Mouse (Mus musculus) embryonic facial prominence, embryonic 15.5 days (tissue): ENCODE data around the gene Epha4. TPM values are rescaled to one million over a fixed set of nuclear protein-coding genes. Genes with fewer than 3 reads are reported as not detected.

ENCODE experiments used
- ATAC-seq: fragments of 200-750 bp; cut with Nextera tagmentation; 2 replicates; pipeline ENCODE4 v1.8.0; 2017; ENCODE audit warnings: low read depth, moderate TSS enrichment; ENCODE audit not compliant: insufficient number of reproducible peaks, low FRiP score, low TSS enrichment
- H3K27ac ChIP-seq: fragments of 300-500 bp; sonication (generic); replicated peaks from 2 replicates; pipeline ENCODE4 v1.5.1; 2015; ENCODE audit warnings: mild to moderate bottlenecking, inconsistent platforms
- H3K27me3 ChIP-seq: fragments of 300-500 bp; sonication (generic); 2 replicates; pipeline ENCODE4 v1.6.1; 2015; ENCODE audit warnings: inconsistent platforms
- H3K36me3 ChIP-seq: fragments of 300-500 bp; sonication (generic); 2 replicates; pipeline ENCODE4 v1.6.1; 2015; ENCODE audit warnings: mild to moderate bottlenecking, inconsistent platforms
- H3K4me1 ChIP-seq: fragments of 300-500 bp; sonication (generic); 2 replicates; pipeline ENCODE4 v1.6.1; 2015; ENCODE audit warnings: inconsistent platforms
- H3K4me2 ChIP-seq: fragments of 300-500 bp; sonication (generic); replicated peaks from 2 replicates; pipeline ENCODE4 v1.6.1; 2015; ENCODE audit warnings: mild to moderate bottlenecking, inconsistent platforms
- H3K4me3 ChIP-seq: fragments of 300-500 bp; sonication (generic); replicated peaks from 2 replicates; pipeline ENCODE4 v1.5.1; 2015; ENCODE audit warnings: mild to moderate bottlenecking, inconsistent platforms
- H3K9ac ChIP-seq: fragments of 300-500 bp; sonication (generic); 2 replicates; pipeline ENCODE4 v1.6.1; 2015; ENCODE audit warnings: inconsistent platforms
- H3K9me3 ChIP-seq: fragments of 300-500 bp; sonication (generic); replicated peaks from 2 replicates; pipeline ENCODE4 v1.6.1; 2016; ENCODE audit warnings: inconsistent platforms
- WGBS: fragments of 180-500 bp; shearing (Covaris S2); methylation state at CpG from one replicate; pipeline ENCODE4 v1.1.7; 2015; 5-methylcytosine and 5-hydroxymethylcytosine counted together
- polyA plus RNA-seq: library from polyadenylated mRNA; unstranded; fragments of >200 nt; fragmentation: Nextera tagmentation; extraction: Ambion mirVana; gene quantifications from 2 replicates; pipeline ENCODE4 v1.2.1, GENCODE M21; 2015

Gene Epha4
- polyA plus RNA-seq, 1 experiment from 2014 or later, result 38.2 TPM

DNA sequence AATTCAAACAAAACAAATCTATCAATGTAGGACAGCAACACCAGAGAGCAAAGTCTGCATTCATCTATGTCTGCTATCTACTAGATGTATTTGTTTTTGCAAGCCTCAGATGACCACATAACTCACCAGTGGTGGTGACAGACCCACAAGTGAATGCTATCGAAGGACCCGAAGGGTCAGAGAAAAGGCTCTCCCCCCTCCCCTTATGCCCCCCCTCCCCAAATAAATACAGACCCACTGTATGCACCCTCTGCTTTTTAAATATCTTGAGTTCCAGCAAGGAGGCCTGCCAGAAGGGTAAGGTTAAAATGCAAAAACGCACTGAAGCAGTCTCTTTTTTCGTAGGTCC is 2.9 kb downstream of the Epha4 start:
- 0 out of 2 replicates have a peak overlapping the region, but pooled peaks have one; percentile 72 for H3K9ac ChIP-seq
- no peak for ATAC-seq
- H3K9me3 ChIP-seq, result no peaks in the 10 kb centered on the region
- H3K27ac ChIP-seq, result peak overlapping the region; percentile 63
- peak overlapping the region; percentile 87 for H3K4me2 ChIP-seq
- H3K4me3 ChIP-seq, result peak overlapping the region; percentile 70
- WGBS, result 23% methylated on average over 4 of the region's 4 CpGs
- no peaks in the 10 kb centered on the region for H3K27me3 ChIP-seq
- peaks cover 37% of the 10 kb centered on the region for H3K4me1 ChIP-seq
- H3K36me3 ChIP-seq, result peaks cover 7% of the 10 kb centered on the region; the same call in 1 of the 2 replicates

DNA sequence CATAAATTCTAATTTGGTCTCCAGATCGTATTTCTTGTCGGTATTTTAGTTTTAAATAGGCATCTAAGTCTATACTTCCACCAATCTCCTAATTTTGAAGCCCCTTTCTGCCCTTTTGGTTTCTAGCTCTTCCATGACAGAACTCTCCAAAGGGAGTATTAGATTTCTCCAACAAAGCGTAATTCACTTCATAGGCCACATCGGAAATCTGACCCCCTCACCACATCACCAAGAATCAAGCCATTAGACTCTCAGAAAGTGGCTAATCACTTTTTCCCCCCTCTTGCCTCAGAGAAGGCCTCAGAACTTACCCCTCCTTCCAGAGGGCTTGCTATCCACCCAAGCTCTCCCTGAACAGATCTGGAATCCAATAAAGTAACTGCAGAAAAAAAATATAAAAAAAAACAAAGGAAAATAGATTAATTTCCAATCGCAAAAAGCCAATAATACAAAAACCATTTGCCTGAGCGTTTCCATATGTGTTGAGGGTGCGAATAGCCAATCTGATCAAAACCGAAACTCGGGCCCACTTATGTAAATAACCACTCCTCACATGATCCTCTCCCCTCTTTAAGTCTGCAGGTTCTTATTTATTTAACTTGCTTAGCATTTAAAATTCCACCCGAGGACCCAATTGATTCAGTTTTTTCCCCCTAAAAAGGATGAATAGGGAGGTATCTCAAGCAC is 3.4 kb downstream of the Epha4 start:
- Histone ChIP-seq H3K9me3 (no peaks in the 10 kb centered on the region), H3K36me3 (peaks cover 7% of the 10 kb centered on the region; the same call in 1 of the 2 replicates), H3K9ac (no peak overlapping the region), H3K27ac (peak overlapping the region; percentile 63; the same call in 1 of the 2 replicates), H3K4me1 (peaks cover 38% of the 10 kb centered on the region), H3K27me3 (no peaks in the 10 kb centered on the region), H3K4me2 (peak overlapping the region; percentile 87), H3K4me3 (peak overlapping the region; percentile 70)
- WGBS, result 37% methylated on average over 10 of the region's 10 CpGs
- ATAC-seq, result no peak

DNA sequence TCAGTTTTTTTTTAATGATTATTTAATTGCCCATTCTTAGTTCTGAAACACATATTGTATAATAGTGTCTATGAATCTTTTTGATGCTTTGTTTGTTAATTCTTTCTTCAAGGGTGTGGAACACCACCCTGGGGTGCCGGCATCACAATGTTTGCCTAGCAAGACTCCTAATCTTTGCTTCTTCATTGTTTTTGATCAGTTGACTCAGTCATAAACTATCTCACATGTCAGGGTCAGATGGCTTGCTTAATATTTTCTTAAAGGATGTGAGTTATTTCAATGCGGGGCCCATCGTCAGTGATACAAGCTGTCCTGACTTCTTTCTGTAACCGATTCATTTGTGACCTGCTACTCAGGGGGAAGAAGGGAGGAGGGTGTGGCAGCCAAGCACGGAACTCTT is 4.3 kb downstream of the Epha4 start:
- no peak overlapping the region for H3K27ac ChIP-seq
- peak overlapping the region; percentile 87; the same call in 1 of the 2 replicates for H3K4me2 ChIP-seq
- H3K36me3 ChIP-seq, result peaks cover 13% of the 10 kb centered on the region; the same call in 1 of the 2 replicates
- no peak for ATAC-seq
- H3K4me3 ChIP-seq, result peak overlapping the region; percentile 70; the same call in 1 of the 2 replicates
- H3K27me3 ChIP-seq, result no peaks in the 10 kb centered on the region
- WGBS, result 49% methylated on average over 5 of the region's 5 CpGs
- peaks cover 39% of the 10 kb centered on the region for H3K4me1 ChIP-seq
- no peaks in the 10 kb centered on the region for H3K9me3 ChIP-seq
- H3K9ac ChIP-seq, result no peak overlapping the region

DNA sequence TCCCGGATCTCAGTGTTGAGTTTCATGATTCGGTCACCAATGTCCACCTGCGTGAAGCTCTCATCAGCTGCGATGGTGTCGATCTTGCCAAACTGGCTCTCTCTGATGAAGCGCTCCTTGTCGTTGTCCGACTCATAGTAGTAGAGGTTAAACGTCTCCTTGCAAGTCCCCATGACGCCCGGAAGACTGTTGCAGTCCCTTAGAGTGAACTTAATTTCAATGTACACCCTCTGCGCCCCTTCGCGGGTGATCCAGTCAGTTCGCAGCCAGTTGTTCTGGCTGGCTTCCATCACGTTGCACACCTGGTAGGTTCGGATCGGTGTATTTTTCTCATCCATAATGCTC is 8.1 kb downstream of the Epha4 start:
- Histone ChIP-seq H3K27ac (no peak overlapping the region), H3K36me3 (peaks cover 13% of the 10 kb centered on the region; the same call in 1 of the 2 replicates), H3K27me3 (no peaks in the 10 kb centered on the region), H3K4me1 (peaks cover 50% of the 10 kb centered on the region), H3K9me3 (no peaks in the 10 kb centered on the region), H3K9ac (no peak overlapping the region), H3K4me3 (0 out of 2 replicates have a peak overlapping the region, but pooled peaks have one; percentile 22), H3K4me2 (peak overlapping the region; percentile 36)
- 79% methylated on average over 18 of the region's 18 CpGs for WGBS
- ATAC-seq, result no peak

DNA sequence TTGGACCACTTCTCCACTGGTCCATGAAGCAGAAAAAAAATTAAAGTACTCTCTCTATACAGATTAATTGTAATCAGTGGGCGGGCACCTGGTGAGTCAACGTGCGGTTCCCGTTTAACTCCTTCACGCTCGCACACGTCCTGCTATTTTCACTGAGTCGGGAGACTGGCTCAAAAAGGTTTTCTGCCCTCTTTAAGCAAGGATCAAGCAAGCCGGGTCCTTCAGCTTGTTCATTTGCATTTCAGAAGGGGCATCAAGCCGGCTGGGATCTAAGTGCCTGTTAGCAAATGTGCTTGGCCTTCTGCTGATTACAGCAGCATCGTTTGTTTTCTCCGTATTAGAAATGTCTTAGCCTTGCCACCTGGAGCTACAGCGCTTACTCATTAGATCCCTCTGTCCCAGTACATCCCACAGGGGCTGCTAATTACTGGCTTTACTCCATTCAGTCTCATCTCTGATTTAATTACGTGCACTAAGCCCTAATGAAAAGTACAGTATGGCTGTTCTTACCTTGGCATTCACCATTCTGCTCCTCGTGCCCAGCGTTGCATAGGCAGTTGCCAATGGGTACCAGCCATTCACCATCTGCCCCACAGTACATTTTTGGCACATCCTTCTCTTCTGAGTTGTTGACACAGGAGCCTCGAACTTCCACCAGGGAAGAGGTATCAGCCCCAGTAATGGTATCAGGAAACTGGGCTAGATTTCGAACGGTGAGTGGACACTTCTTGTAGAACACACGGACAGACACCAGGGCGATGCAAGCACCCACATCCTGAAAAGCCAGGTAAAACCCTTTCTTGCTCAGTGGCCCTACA is 8.6 kb downstream of the Epha4 start:
- whole genome bisulfite sequencing, result 46% methylated on average over 21 of the region's 21 CpGs
- H3K9me3 ChIP-seq, result no peaks in the 10 kb centered on the region
- H3K27me3 ChIP-seq, result no peaks in the 10 kb centered on the region
- H3K27ac ChIP-seq, result no peak overlapping the region
- no peak overlapping the region for H3K9ac ChIP-seq
- H3K4me2 ChIP-seq, result peak overlapping the region; percentile 36
- no peak; the same call in 1 of the 2 replicates for ATAC-seq
- peak overlapping the region; percentile 22 for H3K4me3 ChIP-seq
- H3K36me3 ChIP-seq, result peaks cover 13% of the 10 kb centered on the region; the same call in 1 of the 2 replicates
- H3K4me1 ChIP-seq, result peaks cover 44% of the 10 kb centered on the region

DNA sequence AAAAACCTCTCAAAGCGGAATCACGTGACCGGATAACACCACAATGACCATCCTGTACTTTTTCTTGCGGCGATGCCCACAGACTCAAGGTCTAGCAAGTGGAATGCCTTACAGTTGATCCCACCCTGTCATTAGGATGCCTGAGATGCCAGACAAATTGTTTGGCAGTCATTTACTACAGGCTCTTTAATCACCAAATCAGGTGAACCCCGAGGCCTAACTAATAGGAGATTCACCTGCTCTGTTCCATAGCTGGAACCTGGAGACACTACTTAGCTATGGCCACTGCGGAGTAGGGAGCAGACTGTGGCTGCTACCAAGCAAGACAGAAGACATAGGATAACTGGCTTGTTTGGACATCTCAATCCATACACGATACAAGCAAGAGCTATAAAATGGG is 9.6 kb downstream of the Epha4 start:
- Histone ChIP-seq H3K9me3 (no peaks in the 10 kb centered on the region), H3K4me3 (peak overlapping the region; percentile 3; the same call in 1 of the 2 replicates), H3K27ac (no peak overlapping the region), H3K4me1 (peaks cover 40% of the 10 kb centered on the region), H3K36me3 (peaks cover 13% of the 10 kb centered on the region; the same call in 1 of the 2 replicates), H3K9ac (no peak overlapping the region), H3K27me3 (no peaks in the 10 kb centered on the region), H3K4me2 (0 out of 2 replicates have a peak overlapping the region, but pooled peaks have one; percentile 1)
- ATAC-seq, result no peak
- 65% methylated on average over 8 of the region's 8 CpGs for WGBS

DNA sequence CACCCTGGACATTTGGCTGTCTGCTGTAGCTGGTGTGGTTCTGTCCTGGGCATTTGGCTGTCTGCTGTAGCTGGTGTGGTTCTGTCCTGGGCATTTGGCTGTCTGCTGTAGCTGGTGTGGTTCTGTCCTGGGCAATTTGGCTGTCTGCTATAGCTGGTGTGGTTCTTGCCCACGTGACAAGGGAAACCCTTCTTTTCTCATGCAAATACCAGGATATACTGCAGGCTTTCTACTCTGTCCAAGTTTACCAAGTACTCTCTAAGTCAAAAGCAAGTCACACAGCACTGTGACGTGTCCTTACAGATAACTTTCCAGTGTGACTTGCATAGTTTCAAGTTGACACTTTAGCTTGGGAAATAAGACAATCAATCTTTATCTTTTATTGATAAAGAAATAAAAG is 10.1 kb downstream of the Epha4 start:
- Histone ChIP-seq H3K4me3 (peak overlapping the region; percentile 3; the same call in 1 of the 2 replicates), H3K36me3 (0 out of 2 replicates have a peak, but pooled peaks cover 14% of the 10 kb centered on the region), H3K4me2 (peak overlapping the region; percentile 17; the same call in 1 of the 2 replicates), H3K4me1 (peaks cover 40% of the 10 kb centered on the region), H3K9ac (no peak overlapping the region), H3K9me3 (no peaks in the 10 kb centered on the region), H3K27ac (no peak overlapping the region), H3K27me3 (no peaks in the 10 kb centered on the region)
- 51% methylated on average over 2 of the region's 2 CpGs for WGBS
- no peak for ATAC-seq

DNA sequence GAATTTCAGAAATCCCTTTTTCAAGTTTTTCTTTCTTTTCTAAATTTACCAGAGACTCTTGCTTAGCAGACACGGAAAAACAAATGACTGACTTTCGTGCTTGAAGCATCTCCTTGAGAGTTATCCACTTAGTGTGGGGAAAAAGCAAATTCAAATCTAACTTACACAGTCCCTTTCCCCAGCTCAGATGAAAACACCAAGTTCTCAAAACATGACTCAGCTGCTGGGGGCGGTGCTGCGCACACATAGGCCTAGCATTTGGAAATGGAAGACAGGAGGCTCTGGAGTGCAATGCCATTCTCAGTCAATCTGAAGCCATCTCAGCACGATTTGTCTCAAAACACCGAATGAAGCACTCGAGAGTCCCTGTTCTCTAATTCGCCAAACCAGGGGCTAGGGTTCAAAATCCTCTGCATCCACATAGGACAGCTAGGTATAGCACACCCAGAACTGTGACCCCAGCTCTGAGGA is 11.1 kb downstream of the Epha4 start:
- no peak for ATAC-seq
- Histone ChIP-seq H3K4me2 (no peak overlapping the region), H3K4me3 (no peak overlapping the region), H3K9me3 (no peaks in the 10 kb centered on the region), H3K9ac (no peak overlapping the region), H3K4me1 (peaks cover 40% of the 10 kb centered on the region), H3K27ac (no peak overlapping the region), H3K27me3 (no peaks in the 10 kb centered on the region), H3K36me3 (0 out of 2 replicates have a peak, but pooled peaks cover 12% of the 10 kb centered on the region)
- WGBS, result 71% methylated on average over 8 of the region's 8 CpGs

DNA sequence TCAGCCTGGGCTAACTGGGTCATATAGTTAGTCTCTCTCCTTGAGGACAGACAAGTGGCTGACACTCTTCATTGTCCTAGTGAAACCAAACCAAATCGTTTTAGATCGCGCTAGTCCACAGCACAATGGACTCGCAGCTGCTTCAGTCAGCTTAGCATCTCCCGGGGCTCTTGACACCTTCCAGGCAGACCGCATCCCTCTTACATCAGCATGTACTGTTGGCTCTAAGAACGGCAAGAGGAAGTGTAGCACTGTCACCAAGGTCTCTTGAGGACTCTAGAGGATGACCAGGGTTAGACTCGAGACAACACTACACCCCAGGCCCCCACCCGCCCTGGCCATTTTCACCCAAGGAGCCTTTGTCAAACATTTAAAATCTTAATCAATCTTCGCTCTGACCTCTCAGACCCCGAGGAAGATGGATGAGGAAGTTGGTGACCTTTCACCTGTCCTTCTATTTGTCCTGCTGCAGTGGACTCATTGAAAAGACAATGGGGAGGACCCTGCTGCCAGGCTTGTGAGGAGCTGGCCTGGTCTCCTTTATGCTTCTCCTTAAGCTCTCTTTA is 12.3 kb downstream of the Epha4 start:
- Histone ChIP-seq H3K4me3 (no peak overlapping the region), H3K27me3 (no peaks in the 10 kb centered on the region), H3K9ac (no peak overlapping the region), H3K27ac (no peak overlapping the region), H3K4me1 (peaks cover 44% of the 10 kb centered on the region), H3K4me2 (no peak overlapping the region), H3K36me3 (0 out of 2 replicates have a peak, but pooled peaks cover 10% of the 10 kb centered on the region), H3K9me3 (no peaks in the 10 kb centered on the region)
- no peak for ATAC-seq
- 47% methylated on average over 11 of the region's 11 CpGs for WGBS

DNA sequence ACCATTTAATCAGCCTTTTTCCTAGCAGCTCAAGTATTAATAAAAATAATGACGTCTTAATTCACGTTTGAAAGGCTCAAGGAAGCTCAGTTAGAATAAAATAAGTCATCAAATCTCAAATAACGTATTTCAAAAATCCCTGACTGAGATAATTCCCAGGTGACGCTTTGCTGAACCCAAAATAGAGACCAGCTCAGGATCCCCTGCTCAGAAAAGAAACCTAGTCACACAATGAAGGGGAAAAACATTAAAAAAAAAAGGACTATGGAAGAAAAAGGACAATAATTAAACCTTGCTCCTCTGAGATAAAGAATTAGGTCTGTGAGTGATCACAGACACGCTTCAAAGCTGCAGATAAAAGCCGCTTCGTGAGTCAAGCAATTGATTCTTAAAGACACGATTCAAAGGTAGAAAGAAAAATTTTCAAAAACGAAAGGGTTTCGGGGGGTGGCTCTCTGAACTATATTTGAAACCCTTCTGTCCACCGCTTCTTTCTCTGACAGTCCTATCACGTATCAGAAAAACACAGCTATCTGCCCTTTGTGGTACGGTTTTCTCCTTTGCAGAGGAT is 13.4 kb downstream of the Epha4 start:
- no peak for ATAC-seq
- Histone ChIP-seq H3K27me3 (no peaks in the 10 kb centered on the region), H3K36me3 (0 out of 2 replicates have a peak, but pooled peaks cover 9% of the 10 kb centered on the region), H3K4me3 (no peak overlapping the region), H3K4me2 (no peak overlapping the region), H3K27ac (no peak overlapping the region), H3K4me1 (peaks cover 46% of the 10 kb centered on the region), H3K9me3 (no peaks in the 10 kb centered on the region), H3K9ac (no peak overlapping the region)
- 75% methylated on average over 13 of the region's 13 CpGs for WGBS
